Mouse (Mus musculus): Measurements from ENCODE around the gene Id1. TPM values are rescaled to one million over a fixed set of nuclear protein-coding genes. Genes with fewer than 3 reads are reported as not detected.

The Id1 gene
- polyA plus RNA-seq, 1 experiment = 916 TPM

- WGBS = 71% methylated on average over 4 of the region's 4 CpGs
- Histone ChIP-seq H3K27ac (ENCODE audit: insufficient read depth, low read depth, low read length) (no peak overlapping the region), H3K4me3 (ENCODE audit: low read depth, low read length) (no peak overlapping the region), H3K36me3 (ENCODE audit: control insufficient read depth, insufficient read depth, low read length) (no peaks in the 10 kb centered on the region; the same call in 1 of the 2 replicates), H3K4me1 (ENCODE audit: control insufficient read depth, insufficient read depth, insufficient read length, low read length) (no peaks in the 10 kb centered on the region), H3K27me3 (ENCODE audit: control insufficient read depth, insufficient read depth, low read length) (no peaks in the 10 kb centered on the region)
- no peak for TF ChIP-seq CTCF (IDR thresholded peaks at IDR 0.05; ENCODE audit: extremely low read depth, insufficient read length, insufficient replicate concordance, low read depth, low read length)
- TF ChIP-seq POLR2A (IDR thresholded peaks at IDR 0.05; ENCODE audit: low read depth, low read length) = no peak
Observed at GRCm38 (mm10) chr2:152775357-152775756, 39.3 kb downstream of the Id1 start.

- H3K4me3 ChIP-seq (ENCODE audit: low read depth, low read length) = no peak overlapping the region
- TF ChIP-seq CTCF (IDR thresholded peaks at IDR 0.05; ENCODE audit: extremely low read depth, insufficient read length, insufficient replicate concordance, low read depth, low read length) = no peak
- TF ChIP-seq POLR2A (IDR thresholded peaks at IDR 0.05; ENCODE audit: low read depth, low read length) = no peak
- peaks cover 4% of the 10 kb centered on the region; the same call in 1 of the 2 replicates for H3K36me3 ChIP-seq (ENCODE audit: control insufficient read depth, insufficient read depth, low read length)
- WGBS = 85% methylated on average over 3 of the region's 3 CpGs
- H3K4me1 ChIP-seq (ENCODE audit: control insufficient read depth, insufficient read depth, insufficient read length, low read length) = no peaks in the 10 kb centered on the region
- no peaks in the 10 kb centered on the region for H3K27me3 ChIP-seq (ENCODE audit: control insufficient read depth, insufficient read depth, low read length)
- no peak overlapping the region for H3K27ac ChIP-seq (ENCODE audit: insufficient read depth, low read depth, low read length)
Observed at GRCm38 (mm10) chr2:152776019-152776418, 40.0 kb downstream of the Id1 start.

GRCm38 (mm10) chr2:152776435-152776834 lies 40.4 kb downstream of the Id1 start:
- 86% methylated on average over 2 of the region's 2 CpGs for WGBS
- Histone ChIP-seq H3K27me3 (ENCODE audit: control insufficient read depth, insufficient read depth, low read length) (no peaks in the 10 kb centered on the region), H3K27ac (ENCODE audit: insufficient read depth, low read depth, low read length) (no peak overlapping the region), H3K4me1 (ENCODE audit: control insufficient read depth, insufficient read depth, insufficient read length, low read length) (peaks cover 3% of the 10 kb centered on the region; the same call in 1 of the 2 replicates), H3K36me3 (ENCODE audit: control insufficient read depth, insufficient read depth, low read length) (peaks cover 4% of the 10 kb centered on the region), H3K4me3 (ENCODE audit: low read depth, low read length) (no peak overlapping the region)
- TF ChIP-seq CTCF (IDR thresholded peaks at IDR 0.05; ENCODE audit: extremely low read depth, insufficient read length, insufficient replicate concordance, low read depth, low read length) = no peak
- TF ChIP-seq POLR2A (IDR thresholded peaks at IDR 0.05; ENCODE audit: low read depth, low read length) = no peak

DNA sequence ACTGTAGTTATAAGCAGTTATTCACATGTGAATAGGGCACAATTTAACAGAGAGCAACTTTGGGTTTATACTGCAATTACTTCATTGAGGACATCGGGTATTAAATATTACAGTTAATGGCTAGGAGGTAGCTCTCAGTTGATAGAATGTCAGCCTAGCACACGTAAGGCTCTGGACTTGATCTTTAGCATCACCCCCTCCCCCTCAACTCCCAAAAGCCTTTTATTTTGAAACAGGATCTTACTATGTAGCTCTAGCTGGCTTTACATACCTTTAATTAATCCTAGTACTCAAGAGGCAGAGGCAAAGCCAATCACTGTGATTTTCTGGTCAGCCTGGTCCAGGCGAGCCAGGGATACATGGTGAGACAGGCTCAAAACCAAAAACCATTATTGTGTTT lies 41.0 kb downstream of the Id1 start:
- H3K27me3 ChIP-seq (ENCODE audit: control insufficient read depth, insufficient read depth, low read length) = no peaks in the 10 kb centered on the region
- 91% methylated on average over 3 of the region's 3 CpGs for WGBS
- H3K4me1 ChIP-seq (ENCODE audit: control insufficient read depth, insufficient read depth, insufficient read length, low read length) = peaks cover 5% of the 10 kb centered on the region; the same call in 1 of the 2 replicates
- peaks cover 7% of the 10 kb centered on the region for H3K36me3 ChIP-seq (ENCODE audit: control insufficient read depth, insufficient read depth, low read length)
- TF ChIP-seq POLR2A (IDR thresholded peaks at IDR 0.05; ENCODE audit: low read depth, low read length) = no peak
- TF ChIP-seq CTCF (IDR thresholded peaks at IDR 0.05; ENCODE audit: extremely low read depth, insufficient read length, insufficient replicate concordance, low read depth, low read length) = no peak
- H3K27ac ChIP-seq (ENCODE audit: insufficient read depth, low read depth, low read length) = no peak overlapping the region
- H3K4me3 ChIP-seq (ENCODE audit: low read depth, low read length) = no peak overlapping the region

- Histone ChIP-seq H3K27ac (ENCODE audit: insufficient read depth, low read depth, low read length) (no peak overlapping the region), H3K4me1 (ENCODE audit: control insufficient read depth, insufficient read depth, insufficient read length, low read length) (peaks cover 5% of the 10 kb centered on the region; the same call in 1 of the 2 replicates), H3K27me3 (ENCODE audit: control insufficient read depth, insufficient read depth, low read length) (no peaks in the 10 kb centered on the region), H3K36me3 (ENCODE audit: control insufficient read depth, insufficient read depth, low read length) (peaks cover 7% of the 10 kb centered on the region), H3K4me3 (ENCODE audit: low read depth, low read length) (no peak overlapping the region)
- WGBS = 97% methylated on average over 2 of the region's 2 CpGs
- TF ChIP-seq CTCF (IDR thresholded peaks at IDR 0.05; ENCODE audit: extremely low read depth, insufficient read length, insufficient replicate concordance, low read depth, low read length) (no peak), POLR2A (IDR thresholded peaks at IDR 0.05; ENCODE audit: low read depth, low read length) (no peak)
Observed at GRCm38 (mm10) chr2:152780466-152780865, 44.4 kb downstream of the Id1 start.

GRCm38 (mm10) chr2:152781031-152781711 lies 45.1 kb downstream of the Id1 start:
- peaks cover 7% of the 10 kb centered on the region for H3K36me3 ChIP-seq (ENCODE audit: control insufficient read depth, insufficient read depth, low read length)
- WGBS = 87% methylated on average over 3 of the region's 3 CpGs
- peaks cover 8% of the 10 kb centered on the region; the same call in 1 of the 2 replicates for H3K4me1 ChIP-seq (ENCODE audit: control insufficient read depth, insufficient read depth, insufficient read length, low read length)
- no peak overlapping the region for H3K4me3 ChIP-seq (ENCODE audit: low read depth, low read length)
- TF ChIP-seq POLR2A (IDR thresholded peaks at IDR 0.05; ENCODE audit: low read depth, low read length) (no peak), CTCF (IDR thresholded peaks at IDR 0.05; ENCODE audit: extremely low read depth, insufficient read length, insufficient replicate concordance, low read depth, low read length) (no peak)
- H3K27me3 ChIP-seq (ENCODE audit: control insufficient read depth, insufficient read depth, low read length) = no peaks in the 10 kb centered on the region
- no peak overlapping the region for H3K27ac ChIP-seq (ENCODE audit: insufficient read depth, low read depth, low read length)

GRCm38 (mm10) chr2:152782656-152783055 lies 46.6 kb downstream of the Id1 start:
- Histone ChIP-seq H3K4me3 (ENCODE audit: low read depth, low read length) (no peak overlapping the region), H3K36me3 (ENCODE audit: control insufficient read depth, insufficient read depth, low read length) (peaks cover 7% of the 10 kb centered on the region), H3K27ac (ENCODE audit: insufficient read depth, low read depth, low read length) (no peak overlapping the region), H3K4me1 (ENCODE audit: control insufficient read depth, insufficient read depth, insufficient read length, low read length) (peaks cover 8% of the 10 kb centered on the region; the same call in 1 of the 2 replicates), H3K27me3 (ENCODE audit: control insufficient read depth, insufficient read depth, low read length) (no peaks in the 10 kb centered on the region)
- TF ChIP-seq POLR2A (IDR thresholded peaks at IDR 0.05; ENCODE audit: low read depth, low read length) = no peak
- TF ChIP-seq CTCF (IDR thresholded peaks at IDR 0.05; ENCODE audit: extremely low read depth, insufficient read length, insufficient replicate concordance, low read depth, low read length) = no peak
- WGBS = 72% methylated on average over 5 of the region's 5 CpGs

Measured in small intestine, adult 2 months (tissue).